Mouse (Mus musculus) neural tube, embryonic 14.5 days (tissue): Measurements from ENCODE around the gene Ddx3x. TPM values are rescaled to one million over a fixed set of nuclear protein-coding genes. Genes with fewer than 3 reads are reported as not detected.
"Not testable (repeated sequence)": the region's sequence is repeated elsewhere in the genome, so short reads cannot be mapped to it uniquely, and the experiment has no call there.

Experiments used
- ATAC-seq: fragments of 200-750 bp; cut with Nextera tagmentation; 2 replicates; pipeline ENCODE4 v1.8.0; 2017; ENCODE audit warnings: low read depth, mild to moderate bottlenecking, moderate TSS enrichment, moderate library complexity
- H3K27ac ChIP-seq: fragments of 300-500 bp; sonication (generic); 2 replicates; pipeline ENCODE4 v1.5.1; 2014; ENCODE audit warnings: low read depth, mild to moderate bottlenecking, control low read depth, low read length, moderate library complexity, mixed read lengths
- H3K27me3 ChIP-seq: fragments of 300-500 bp; sonication (generic); 2 replicates; pipeline ENCODE4 v1.6.1; 2014; ENCODE audit warnings: low read length; ENCODE audit not compliant: control insufficient read depth, insufficient read depth
- H3K36me3 ChIP-seq: fragments of 300-500 bp; sonication (generic); 2 replicates; pipeline ENCODE4 v1.6.1; 2014; ENCODE audit warnings: low read length, mixed read lengths; ENCODE audit not compliant: control insufficient read depth, insufficient read depth
- H3K4me1 ChIP-seq: fragments of 300-500 bp; sonication (generic); 2 replicates; pipeline ENCODE4 v1.6.1; 2014; ENCODE audit warnings: low read length; ENCODE audit not compliant: control insufficient read depth, insufficient read depth
- H3K4me2 ChIP-seq: fragments of 300-500 bp; sonication (generic); 2 replicates; pipeline ENCODE4 v1.6.1; 2014; ENCODE audit warnings: mild to moderate bottlenecking, low read depth, low read length, control low read depth
- H3K4me3 ChIP-seq: fragments of 300-500 bp; sonication (generic); 2 replicates; pipeline ENCODE4 v1.5.1; 2014; ENCODE audit warnings: low read depth, low read length, control low read depth, mixed read lengths
- H3K9ac ChIP-seq: fragments of 300-500 bp; sonication (generic); replicated peaks from 2 replicates; pipeline ENCODE4 v1.6.1; 2014; ENCODE audit warnings: low read depth, mild to moderate bottlenecking, control low read depth, low read length, mixed read lengths
- H3K9me3 ChIP-seq: fragments of 300-500 bp; sonication (generic); 2 replicates; pipeline ENCODE4 v1.6.1; 2016; ENCODE audit warnings: low read length; ENCODE audit not compliant: control insufficient read depth
- WGBS: fragments of 180-500 bp; shearing (Covaris S2); extraction: QIAGEN DNeasy Blood & Tissue Kit; methylation state at CpG from one replicate; pipeline ENCODE4 v1.1.7; 2014; 5-methylcytosine and 5-hydroxymethylcytosine counted together
- polyA plus RNA-seq: library from polyadenylated mRNA; unstranded; fragments of >200 nt; fragmentation: Nextera tagmentation; extraction: Ambion mirVana; gene quantifications from 2 replicates; pipeline ENCODE4 v1.2.1, GENCODE M21; 2014

The Ddx3x gene
- 132 and 134 TPM in 2 replicates for polyA plus RNA-seq

DNA sequence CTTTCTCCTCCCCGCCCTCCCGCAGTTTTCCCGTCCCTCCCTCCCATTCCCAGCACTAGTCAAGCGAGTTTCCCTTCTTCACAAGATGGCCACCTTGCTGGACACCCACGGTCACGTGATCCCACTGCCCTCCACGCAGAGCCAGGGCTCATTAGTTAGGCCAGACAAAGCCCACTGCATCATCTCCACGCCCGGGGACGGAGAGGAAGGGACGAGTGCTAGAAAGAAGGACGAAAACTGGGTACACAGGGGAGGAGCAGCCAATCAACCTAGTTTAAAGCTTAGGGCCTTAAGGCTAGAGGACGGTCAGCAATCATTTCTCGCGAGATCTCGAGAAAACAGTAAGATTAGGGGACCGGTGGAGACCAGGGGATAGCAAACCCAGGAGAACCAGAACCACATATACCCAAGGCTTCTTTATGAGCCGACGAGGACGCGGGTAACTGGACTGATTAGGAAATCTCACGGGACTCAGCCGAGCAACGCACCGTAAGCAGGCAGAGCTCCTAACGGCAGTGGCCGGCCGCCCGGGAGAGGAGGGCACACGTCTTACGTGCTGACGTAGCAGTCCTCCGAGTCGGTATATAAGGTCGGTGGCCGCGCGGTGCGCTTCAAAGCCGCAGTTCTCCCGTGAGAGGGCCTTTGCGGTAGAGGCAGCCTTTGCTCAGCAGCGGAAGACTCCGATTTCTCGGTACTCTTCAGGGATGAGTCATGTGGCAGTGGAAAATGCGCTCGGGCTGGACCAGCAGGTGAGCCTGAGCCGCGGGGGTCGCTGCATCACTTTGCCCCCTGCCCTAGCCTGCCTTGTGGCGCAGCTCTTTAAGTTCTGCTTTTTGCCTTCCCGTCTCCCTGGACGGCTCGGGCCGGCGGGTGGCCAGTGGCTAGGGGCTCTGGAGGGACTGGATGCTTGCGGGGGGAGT, at the start of gene Ddx3x:
Ddx3x (plus strand) TSS at position 562 of the 920 bp plus-strand sequence.
- no peaks in the 10 kb centered on the region for H3K27me3 ChIP-seq
- peak within 1 kb of the TSS; percentile 92 for H3K4me3 ChIP-seq
- peaks cover 7% of the 10 kb centered on the region; the same call in 1 of the 2 replicates for H3K36me3 ChIP-seq
- peak; percentile 95 for ATAC-seq
- peak within 1 kb of the TSS; percentile 99 for H3K27ac ChIP-seq
- WGBS, result under 1% methylated on average over 54 of the region's 57 CpGs
- no peaks in the 10 kb centered on the region for H3K9me3 ChIP-seq
- H3K4me1 ChIP-seq, result peaks cover 9% of the 10 kb centered on the region; the same call in 1 of the 2 replicates
- peak within 1 kb of the TSS; percentile 100 for H3K9ac ChIP-seq
- H3K4me2 ChIP-seq, result peak within 1 kb of the TSS; percentile 73

- peak overlapping the region; percentile 78 for H3K27ac ChIP-seq
- H3K4me3 ChIP-seq, result peak overlapping the region; percentile 30; the same call in 1 of the 2 replicates
- H3K27me3 ChIP-seq, result no peaks in the 10 kb centered on the region
- peak overlapping the region; percentile 42; the same call in 1 of the 2 replicates for H3K9ac ChIP-seq
- peak overlapping the region; percentile 42; the same call in 1 of the 2 replicates for H3K4me2 ChIP-seq
- ATAC-seq, result peak; percentile 11; the same call in 1 of the 2 replicates
- no peaks in the 10 kb centered on the region for H3K36me3 ChIP-seq
- no peaks in the 10 kb centered on the region for H3K4me1 ChIP-seq
- 41% methylated on average over 9 of the region's 9 CpGs for WGBS
- H3K9me3 ChIP-seq, result no peaks in the 10 kb centered on the region
Measured at GRCm38 (mm10) chrX:13231243-13231642, 49.5 kb upstream of the Ddx3x start.

DNA sequence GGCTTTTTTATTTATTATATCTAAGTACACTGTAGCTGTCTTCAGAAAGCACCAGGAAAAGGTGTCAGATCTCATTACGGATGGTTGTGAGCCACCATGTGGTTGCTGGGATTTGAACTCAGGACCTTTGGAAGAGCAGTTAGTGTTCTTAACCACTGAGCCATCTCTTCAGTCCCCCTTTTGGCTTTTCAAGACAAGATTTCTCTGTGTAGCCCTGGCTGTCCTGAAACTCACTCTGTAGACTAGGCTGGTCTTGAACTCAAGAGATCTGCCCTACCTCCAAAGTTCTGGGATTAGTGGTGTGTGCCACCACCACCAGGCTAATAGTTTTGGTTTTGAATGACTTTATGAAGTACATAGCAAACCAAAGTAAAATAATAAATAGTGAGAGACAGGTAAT, 47.9 kb upstream of the Ddx3x start:
- H3K27me3 ChIP-seq, H3K4me1 ChIP-seq, H3K9ac ChIP-seq, ATAC-seq, H3K36me3 ChIP-seq, H3K4me2 ChIP-seq, H3K9me3 ChIP-seq, H3K4me3 ChIP-seq, H3K27ac ChIP-seq: not testable (repeated sequence)
- WGBS, result 100% methylated on average over 1 of the region's 1 CpGs

GRCm38 (mm10) chrX:13233631-13234030, 47.1 kb upstream of the Ddx3x start:
- Histone ChIP-seq H3K27me3 (no peaks in the 10 kb centered on the region), H3K4me1 (no peaks in the 10 kb centered on the region), H3K9me3 (no peaks in the 10 kb centered on the region), H3K36me3 (no peaks in the 10 kb centered on the region), H3K9ac (no peak overlapping the region), H3K4me2 (no peak overlapping the region), H3K27ac (no peak overlapping the region), H3K4me3 (no peak overlapping the region)
- WGBS, result 77% methylated on average over 2 of the region's 2 CpGs
- ATAC-seq, result no peak

DNA sequence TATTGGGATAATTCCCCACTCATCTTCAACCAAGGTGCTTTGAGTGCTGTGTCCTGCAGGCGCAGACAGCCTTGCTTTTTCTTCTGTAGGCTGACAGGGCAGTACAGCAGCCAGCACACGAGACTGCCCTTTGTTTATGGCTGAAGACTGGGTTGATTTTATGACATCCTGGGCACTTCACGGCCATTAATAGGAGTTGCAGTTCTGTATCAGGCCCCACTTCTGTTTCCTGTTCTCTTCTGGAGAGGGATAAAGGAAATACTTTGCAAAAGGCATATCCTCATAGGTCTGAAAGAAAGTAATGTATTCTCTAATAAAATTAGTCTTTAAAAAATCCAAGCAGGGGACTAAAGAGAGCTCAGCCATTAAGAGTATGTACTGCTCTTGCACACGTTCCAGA, 46.1 kb upstream of the Ddx3x start:
- no peak overlapping the region for H3K9ac ChIP-seq
- H3K4me1 ChIP-seq, result no peaks in the 10 kb centered on the region
- H3K9me3 ChIP-seq, result no peaks in the 10 kb centered on the region
- H3K4me2 ChIP-seq, result no peak overlapping the region
- no peak overlapping the region for H3K27ac ChIP-seq
- no peak overlapping the region for H3K4me3 ChIP-seq
- 24% methylated on average over 4 of the region's 4 CpGs for WGBS
- ATAC-seq, result no peak
- H3K27me3 ChIP-seq, result no peaks in the 10 kb centered on the region
- no peaks in the 10 kb centered on the region for H3K36me3 ChIP-seq

GRCm38 (mm10) chrX:13236100-13236568, 44.6 kb upstream of the Ddx3x start:
- 15% methylated on average over 2 of the region's 2 CpGs for WGBS
- no peak overlapping the region for H3K4me2 ChIP-seq
- H3K9me3 ChIP-seq, result no peaks in the 10 kb centered on the region
- ATAC-seq, result peak; percentile 72; the same call in 1 of the 2 replicates
- H3K36me3 ChIP-seq, result no peaks in the 10 kb centered on the region
- peak overlapping the region; percentile 57 for H3K27ac ChIP-seq
- H3K9ac ChIP-seq, result no peak overlapping the region
- H3K4me3 ChIP-seq, result no peak overlapping the region
- no peaks in the 10 kb centered on the region for H3K27me3 ChIP-seq
- no peaks in the 10 kb centered on the region for H3K4me1 ChIP-seq

- Histone ChIP-seq H3K27ac (no peak overlapping the region), H3K36me3 (no peaks in the 10 kb centered on the region), H3K9me3 (no peaks in the 10 kb centered on the region), H3K4me3 (no peak overlapping the region), H3K4me1 (no peaks in the 10 kb centered on the region), H3K27me3 (no peaks in the 10 kb centered on the region), H3K9ac (no peak overlapping the region), H3K4me2 (no peak overlapping the region)
- WGBS, result 87% methylated on average over 6 of the region's 6 CpGs
- ATAC-seq, result no peak
Measured at GRCm38 (mm10) chrX:13239455-13239854, 41.3 kb upstream of the Ddx3x start.

GRCm38 (mm10) chrX:13240646-13241425, 39.9 kb upstream of the Ddx3x start:
- no peak for ATAC-seq
- peak overlapping the region; percentile 74; the same call in 1 of the 2 replicates for H3K9ac ChIP-seq
- 19% methylated on average over 11 of the region's 11 CpGs for WGBS
- no peaks in the 10 kb centered on the region for H3K4me1 ChIP-seq
- peak overlapping the region; percentile 64; the same call in 1 of the 2 replicates for H3K4me2 ChIP-seq
- peak overlapping the region; percentile 35; the same call in 1 of the 2 replicates for H3K4me3 ChIP-seq
- H3K27me3 ChIP-seq, result no peaks in the 10 kb centered on the region
- no peaks in the 10 kb centered on the region for H3K36me3 ChIP-seq
- H3K27ac ChIP-seq, result peak overlapping the region; percentile 97
- no peaks in the 10 kb centered on the region for H3K9me3 ChIP-seq
